Mouse (Mus musculus) heart, postnatal 0 days (tissue): Measurements from ENCODE around the gene Tns3.

ENCODE experiments used
- CTCF ChIP-seq: IDR thresholded peaks from 2 replicates; pipeline ENCODE4 v1.5.1; 2016; ENCODE audit warnings: antibody characterized with exemption, control low read depth, low read depth
- EP300 ChIP-seq: IDR thresholded peaks from 2 replicates; pipeline ENCODE4 v1.6.1; 2016; ENCODE audit warnings: antibody characterized with exemption, low read depth

- TF ChIP-seq CTCF: no peak
- TF ChIP-seq EP300: no peak
Observed at GRCm38 (mm10) chr11:8396329-8396728, 268.0 kb downstream of the Tns3 start.
